Mouse (Mus musculus) lung, embryonic 15.5 days (tissue): Measurements from ENCODE around the gene Gpr176. TPM values are rescaled to one million over a fixed set of nuclear protein-coding genes. Genes with fewer than 3 reads are reported as not detected.
"Not testable (repeated sequence)": the region's sequence is repeated elsewhere in the genome, so short reads cannot be mapped to it uniquely, and the experiment has no call there.

Experiments used
- ATAC-seq: fragments of 200-750 bp; cut with Nextera tagmentation; 2 replicates; pipeline ENCODE4 v1.8.0; 2017; ENCODE audit warnings: moderate number of reproducible peaks, borderline replicate concordance; ENCODE audit not compliant: low FRiP score, low TSS enrichment; ENCODE audit errors: extremely low read depth
- H3K27ac ChIP-seq: fragments of 300-500 bp; sonication (generic); 2 replicates; pipeline ENCODE4 v1.5.1; 2015; ENCODE audit warnings: moderate library complexity, mild to moderate bottlenecking, inconsistent platforms
- H3K27me3 ChIP-seq: fragments of 300-500 bp; sonication (generic); 2 replicates; pipeline ENCODE4 v1.6.1; 2015; ENCODE audit warnings: inconsistent platforms
- H3K36me3 ChIP-seq: fragments of 300-500 bp; sonication (generic); 2 replicates; pipeline ENCODE4 v1.6.1; 2015; ENCODE audit warnings: inconsistent platforms
- H3K4me1 ChIP-seq: fragments of 300-500 bp; sonication (generic); 2 replicates; pipeline ENCODE4 v1.6.1; 2015; ENCODE audit warnings: inconsistent platforms
- H3K4me2 ChIP-seq: fragments of 300-500 bp; sonication (generic); 2 replicates; pipeline ENCODE4 v1.6.1; 2015; ENCODE audit warnings: inconsistent platforms, mild to moderate bottlenecking, moderate library complexity
- H3K4me3 ChIP-seq: fragments of 300-500 bp; sonication (generic); 2 replicates; pipeline ENCODE4 v1.5.1; 2015; ENCODE audit warnings: mild to moderate bottlenecking, inconsistent platforms
- H3K9ac ChIP-seq: fragments of 300-500 bp; sonication (generic); 2 replicates; pipeline ENCODE4 v1.6.1; 2015; ENCODE audit warnings: inconsistent platforms
- H3K9me3 ChIP-seq: fragments of 300-500 bp; sonication (generic); 2 replicates; pipeline ENCODE4 v1.6.1; 2016; ENCODE audit warnings: inconsistent platforms
- WGBS: fragments of 180-500 bp; shearing (Covaris S2); methylation state at CpG from one replicate; pipeline ENCODE4 v1.1.7; 2015; 5-methylcytosine and 5-hydroxymethylcytosine counted together
- polyA plus RNA-seq: library from polyadenylated mRNA; unstranded; fragments of >200 nt; fragmentation: Nextera tagmentation; extraction: Ambion mirVana; gene quantifications from 2 replicates; pipeline ENCODE4 v1.2.1, GENCODE M21; 2015

The Gpr176 gene
- polyA plus RNA-seq, 1 experiment from 2014 or later, result 0.22 TPM

- no peak for ATAC-seq
- Histone ChIP-seq H3K9ac (no peak overlapping the region), H3K4me1 (no peaks in the 10 kb centered on the region), H3K4me2 (no peak overlapping the region), H3K36me3 (no peaks in the 10 kb centered on the region), H3K27ac (no peak overlapping the region), H3K27me3 (no peaks in the 10 kb centered on the region), H3K9me3 (no peaks in the 10 kb centered on the region), H3K4me3 (no peak overlapping the region)
- 87% methylated on average over 5 of the region's 5 CpGs for WGBS
Measured at GRCm38 (mm10) chr2:118293583-118293982, 79.6 kb downstream of the Gpr176 start.

GRCm38 (mm10) chr2:118289066-118289460 lies 84.2 kb downstream of the Gpr176 start:
- not testable (repeated sequence) for H3K4me1 ChIP-seq, ATAC-seq, H3K27ac ChIP-seq, H3K9ac ChIP-seq, H3K27me3 ChIP-seq, H3K36me3 ChIP-seq, H3K4me2 ChIP-seq, H3K9me3 ChIP-seq, H3K4me3 ChIP-seq
- WGBS, result 73% methylated on average over 7 of the region's 7 CpGs

- Histone ChIP-seq H3K4me1 (no peaks in the 10 kb centered on the region), H3K4me2 (no peak overlapping the region), H3K36me3 (no peaks in the 10 kb centered on the region), H3K4me3 (no peak overlapping the region), H3K9ac (no peak overlapping the region), H3K27ac (no peak overlapping the region), H3K9me3 (no peaks in the 10 kb centered on the region), H3K27me3 (no peaks in the 10 kb centered on the region)
- ATAC-seq, result no peak
- 85% methylated on average over 9 of the region's 9 CpGs for WGBS
Measured at GRCm38 (mm10) chr2:118288326-118289065, 84.7 kb downstream of the Gpr176 start.

GRCm38 (mm10) chr2:118287678-118288077 lies 85.5 kb downstream of the Gpr176 start:
- 59% methylated on average over 4 of the region's 4 CpGs for WGBS
- no peaks in the 10 kb centered on the region for H3K9me3 ChIP-seq
- no peak for ATAC-seq

GRCm38 (mm10) chr2:118282467-118282866 lies 90.8 kb downstream of the Gpr176 start:
- H3K9ac ChIP-seq, result no peak overlapping the region
- no peak for ATAC-seq
- H3K4me3 ChIP-seq, result no peak overlapping the region
- no peaks in the 10 kb centered on the region for H3K4me1 ChIP-seq
- no peaks in the 10 kb centered on the region for H3K27me3 ChIP-seq
- H3K9me3 ChIP-seq, result no peaks in the 10 kb centered on the region
- H3K36me3 ChIP-seq, result no peaks in the 10 kb centered on the region
- H3K27ac ChIP-seq, result no peak overlapping the region
- WGBS, result 71% methylated on average over 3 of the region's 3 CpGs
- H3K4me2 ChIP-seq, result no peak overlapping the region

More at GRCm38 (mm10) chr2:118287678-118288077, 85.5 kb downstream of the Gpr176 start:
- Histone ChIP-seq H3K27me3 (no peaks in the 10 kb centered on the region), H3K36me3 (no peaks in the 10 kb centered on the region), H3K9ac (no peak overlapping the region), H3K4me3 (no peak overlapping the region), H3K4me2 (no peak overlapping the region), H3K27ac (no peak overlapping the region), H3K4me1 (no peaks in the 10 kb centered on the region)

GRCm38 (mm10) chr2:118278249-118278648 lies 95.0 kb downstream of the Gpr176 start:
- no peaks in the 10 kb centered on the region for H3K36me3 ChIP-seq
- H3K4me3 ChIP-seq, result no peak overlapping the region
- no peaks in the 10 kb centered on the region for H3K4me1 ChIP-seq
- 80% methylated on average over 8 of the region's 8 CpGs for WGBS
- no peak overlapping the region for H3K27ac ChIP-seq
- H3K27me3 ChIP-seq, result no peaks in the 10 kb centered on the region
- no peak overlapping the region for H3K9ac ChIP-seq
- ATAC-seq, result no peak
- no peaks in the 10 kb centered on the region for H3K9me3 ChIP-seq
- H3K4me2 ChIP-seq, result no peak overlapping the region

- Histone ChIP-seq H3K27ac (no peak overlapping the region), H3K9ac (no peak overlapping the region), H3K36me3 (no peaks in the 10 kb centered on the region), H3K27me3 (no peaks in the 10 kb centered on the region), H3K9me3 (no peaks in the 10 kb centered on the region), H3K4me3 (no peak overlapping the region), H3K4me2 (no peak overlapping the region), H3K4me1 (no peaks in the 10 kb centered on the region)
- WGBS, result 88% methylated on average over 10 of the region's 10 CpGs
- ATAC-seq, result no peak
Measured at GRCm38 (mm10) chr2:118271606-118272005, 101.6 kb downstream of the Gpr176 start.

GRCm38 (mm10) chr2:118270213-118270612 lies 103.0 kb downstream of the Gpr176 start:
- H3K4me3 ChIP-seq, result no peak overlapping the region
- no peaks in the 10 kb centered on the region for H3K36me3 ChIP-seq
- H3K4me2 ChIP-seq, result no peak overlapping the region
- no peaks in the 10 kb centered on the region for H3K4me1 ChIP-seq
- H3K9me3 ChIP-seq, result no peaks in the 10 kb centered on the region
- H3K27ac ChIP-seq, result no peak overlapping the region
- H3K27me3 ChIP-seq, result no peaks in the 10 kb centered on the region
- WGBS, result 79% methylated on average over 14 of the region's 14 CpGs
- no peak for ATAC-seq
- no peak overlapping the region for H3K9ac ChIP-seq

GRCm38 (mm10) chr2:118263914-118264201 lies 109.4 kb downstream of the Gpr176 start:
- 40% methylated on average over 2 of the region's 2 CpGs for WGBS
- no peak for ATAC-seq
- Histone ChIP-seq H3K4me1 (no peaks in the 10 kb centered on the region), H3K4me3 (no peak overlapping the region), H3K9ac (no peak overlapping the region), H3K27me3 (0 out of 2 replicates have a peak, but pooled peaks cover 5% of the 10 kb centered on the region), H3K36me3 (no peaks in the 10 kb centered on the region), H3K27ac (no peak overlapping the region), H3K9me3 (no peaks in the 10 kb centered on the region), H3K4me2 (no peak overlapping the region)

GRCm38 (mm10) chr2:118263151-118263913 lies 109.9 kb downstream of the Gpr176 start:
- Histone ChIP-seq H3K4me1 (no peaks in the 10 kb centered on the region), H3K36me3 (no peaks in the 10 kb centered on the region), H3K4me2 (no peak overlapping the region), H3K4me3 (no peak overlapping the region), H3K9ac (no peak overlapping the region), H3K27me3 (0 out of 2 replicates have a peak, but pooled peaks cover 5% of the 10 kb centered on the region), H3K9me3 (no peaks in the 10 kb centered on the region), H3K27ac (no peak overlapping the region)
- no peak; the same call in 1 of the 2 replicates for ATAC-seq
- WGBS, result 14% methylated on average over 8 of the region's 8 CpGs

GRCm38 (mm10) chr2:118262673-118263072 lies 110.5 kb downstream of the Gpr176 start:
- no peak overlapping the region for H3K27ac ChIP-seq
- H3K4me2 ChIP-seq, result no peak overlapping the region
- H3K9ac ChIP-seq, result no peak overlapping the region
- H3K36me3 ChIP-seq, result no peaks in the 10 kb centered on the region
- H3K9me3 ChIP-seq, result no peaks in the 10 kb centered on the region
- H3K27me3 ChIP-seq, result 0 out of 2 replicates have a peak, but pooled peaks cover 5% of the 10 kb centered on the region
- H3K4me3 ChIP-seq, result no peak overlapping the region
- 49% methylated on average over 8 of the region's 8 CpGs for WGBS
- H3K4me1 ChIP-seq, result no peaks in the 10 kb centered on the region
- no peak for ATAC-seq

- WGBS, result 71% methylated on average over 5 of the region's 5 CpGs
- Histone ChIP-seq H3K36me3 (no peaks in the 10 kb centered on the region), H3K9me3 (no peaks in the 10 kb centered on the region), H3K9ac (no peak overlapping the region), H3K4me2 (no peak overlapping the region), H3K4me1 (no peaks in the 10 kb centered on the region; the same call in 1 of the 2 replicates), H3K4me3 (no peak overlapping the region), H3K27me3 (0 out of 2 replicates have a peak, but pooled peaks cover 5% of the 10 kb centered on the region), H3K27ac (no peak overlapping the region)
- no peak for ATAC-seq
Measured at GRCm38 (mm10) chr2:118259746-118260145, 113.5 kb downstream of the Gpr176 start.
